Mouse (Mus musculus): ENCODE results near the gene March6.

DNA sequence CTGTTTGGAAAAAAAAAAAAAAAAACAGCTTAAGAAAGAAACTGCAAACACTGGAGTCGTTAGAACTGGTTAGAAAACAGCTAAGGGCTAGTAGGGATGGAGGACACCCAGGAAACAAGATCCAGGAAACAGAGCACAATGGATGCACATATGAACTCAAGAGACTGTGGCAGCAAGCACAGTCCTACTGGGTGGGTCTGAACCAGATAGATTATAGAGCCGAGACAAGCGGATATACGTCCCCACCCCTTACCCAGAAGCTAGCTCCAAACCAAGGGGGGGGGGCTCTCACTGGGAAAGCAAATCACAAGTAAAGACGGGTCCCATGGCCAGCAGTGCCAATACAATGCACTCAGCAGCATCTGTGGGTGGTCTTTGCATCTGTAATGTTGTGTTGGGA is 11.9 kb downstream of the March6 start:
- no peak for TF ChIP-seq POLR2A (IDR thresholded peaks at IDR 0.05; ENCODE audit: extremely low read depth, insufficient read depth, low read length)
- no peak for TF ChIP-seq CTCF (IDR thresholded peaks at IDR 0.05; ENCODE audit: low read depth, low read length)

Data from liver, adult 2 months (tissue).